Mouse (Mus musculus) olfactory bulb, adult 2 months (tissue): ENCODE measurements at regions not wholly inside any gene's neighbourhood (a gene's known extent, or its start where the extent isn't known, plus 50 kb on each side); places are given as distances from the start of the nearest gene placed in this dataset.

Experiments
- H3K27ac ChIP-seq: fragments of 200-500 bp; 2 replicates; pipeline ENCODE4 v1.5.1; 2012; ENCODE audit warnings: low read depth, low read length; ENCODE audit not compliant: insufficient read depth
- H3K4me1 ChIP-seq: fragments of 200-500 bp; 2 replicates; pipeline ENCODE4 v1.6.1; 2012; ENCODE audit warnings: low read length; ENCODE audit not compliant: control insufficient read depth, insufficient read depth
- H3K4me3 ChIP-seq: fragments of 200-500 bp; 2 replicates; pipeline ENCODE4 v1.5.1; 2012; ENCODE audit warnings: mild to moderate bottlenecking, low read depth, low read length, moderate library complexity; ENCODE audit not compliant: insufficient read depth
- CTCF ChIP-seq: fragments of 200-500 bp; IDR thresholded peaks from 2 replicates; pipeline ENCODE4 v1.5.1; 2012; ENCODE audit warnings: low read depth, mild to moderate bottlenecking, low read length, moderate library complexity; ENCODE audit not compliant: insufficient read depth
- POLR2A ChIP-seq: fragments of 200-500 bp; IDR thresholded peaks from 2 replicates; pipeline ENCODE4 v1.6.1; 2012; ENCODE audit warnings: mild to moderate bottlenecking, low read depth, low read length, moderate library complexity; ENCODE audit not compliant: insufficient read depth
- WGBS: fragments of 180-500 bp; shearing (Covaris S2); methylation state at CpG from one replicate; pipeline ENCODE4 v1.1.7; 2018; 5-methylcytosine and 5-hydroxymethylcytosine counted together

DNA sequence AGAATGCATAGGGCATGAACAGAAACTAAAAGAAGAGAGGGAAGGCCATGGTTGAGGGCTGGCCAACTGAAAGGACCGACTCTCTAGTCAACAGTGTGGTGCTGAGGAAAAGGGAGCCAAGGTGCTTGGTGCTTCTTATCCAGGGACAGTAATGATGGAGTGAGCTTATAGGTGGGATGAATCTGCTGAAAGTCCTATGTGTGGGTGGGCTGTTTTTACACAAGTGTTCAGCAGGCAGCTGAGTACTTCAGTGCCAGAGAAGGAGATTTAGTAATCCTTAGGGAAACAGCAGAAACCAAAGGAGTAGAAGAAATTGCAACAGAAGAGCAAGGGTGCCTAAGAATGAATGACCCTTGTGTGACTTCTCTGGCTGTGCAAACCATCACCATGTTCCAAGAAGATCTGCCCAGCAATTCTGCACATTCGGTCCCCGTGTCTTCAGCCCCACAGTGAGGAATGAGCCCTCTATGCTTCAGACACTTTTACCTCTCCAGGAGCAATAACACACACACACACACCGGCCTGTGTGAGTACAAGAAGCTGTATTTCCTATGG is 82.1 kb upstream of the Pkn2 start:
- WGBS: 97% methylated on average over 4 of the region's 4 CpGs
- H3K27ac ChIP-seq: no peak overlapping the region
- no peak for TF ChIP-seq CTCF
- no peak for TF ChIP-seq POLR2A
- no peak overlapping the region for H3K4me3 ChIP-seq
- H3K4me1 ChIP-seq: no peaks in the 10 kb centered on the region

DNA sequence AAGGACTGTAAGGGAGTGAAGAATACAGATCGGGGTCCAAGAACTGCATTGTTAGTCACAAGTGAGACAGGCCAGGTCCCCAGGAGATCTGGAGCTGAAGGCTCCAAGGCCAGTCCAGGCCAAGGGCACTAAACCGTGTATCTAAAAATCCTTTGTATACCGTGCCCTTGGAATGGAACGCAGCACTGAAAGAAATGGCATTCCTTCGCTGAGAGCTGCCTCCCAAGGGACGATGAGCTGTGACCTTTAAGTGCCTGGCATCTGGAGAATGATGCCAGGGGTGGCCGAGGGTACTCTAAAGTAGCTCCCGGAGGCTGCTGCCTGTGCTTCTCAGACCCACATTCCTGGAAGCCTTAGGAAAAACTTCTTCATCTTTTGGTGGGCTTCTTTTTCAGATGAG is 76.0 kb upstream of the Pkn2 start:
- WGBS: 85% methylated on average over 8 of the region's 8 CpGs
- Histone ChIP-seq H3K27ac (no peak overlapping the region), H3K4me3 (no peak overlapping the region), H3K4me1 (no peaks in the 10 kb centered on the region)
- TF ChIP-seq POLR2A (no peak), CTCF (no peak)

DNA sequence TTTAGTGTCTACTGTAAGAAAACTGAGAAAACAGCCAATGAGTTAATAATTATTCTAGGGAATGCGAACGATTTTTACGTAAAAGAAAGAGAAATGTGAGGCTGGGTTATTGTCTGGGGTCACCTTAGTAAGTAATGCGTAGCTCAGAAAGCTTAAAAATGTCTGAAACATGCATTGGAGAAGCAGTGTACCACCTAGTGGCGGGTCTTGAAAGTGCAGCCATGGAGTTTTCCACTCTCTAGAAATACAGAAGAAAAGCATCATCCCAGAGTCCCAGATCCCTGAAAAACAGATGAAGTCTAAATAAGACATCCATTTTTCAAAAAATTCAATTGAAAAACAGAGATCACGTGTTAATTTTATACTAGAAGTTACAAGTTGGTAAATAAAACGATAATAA is 67.0 kb upstream of the Pkn2 start:
- WGBS: 30% methylated on average over 7 of the region's 7 CpGs
- Histone ChIP-seq H3K4me3 (no peak overlapping the region), H3K27ac (no peak overlapping the region), H3K4me1 (no peaks in the 10 kb centered on the region)
- TF ChIP-seq POLR2A (no peak), CTCF (no peak)

DNA sequence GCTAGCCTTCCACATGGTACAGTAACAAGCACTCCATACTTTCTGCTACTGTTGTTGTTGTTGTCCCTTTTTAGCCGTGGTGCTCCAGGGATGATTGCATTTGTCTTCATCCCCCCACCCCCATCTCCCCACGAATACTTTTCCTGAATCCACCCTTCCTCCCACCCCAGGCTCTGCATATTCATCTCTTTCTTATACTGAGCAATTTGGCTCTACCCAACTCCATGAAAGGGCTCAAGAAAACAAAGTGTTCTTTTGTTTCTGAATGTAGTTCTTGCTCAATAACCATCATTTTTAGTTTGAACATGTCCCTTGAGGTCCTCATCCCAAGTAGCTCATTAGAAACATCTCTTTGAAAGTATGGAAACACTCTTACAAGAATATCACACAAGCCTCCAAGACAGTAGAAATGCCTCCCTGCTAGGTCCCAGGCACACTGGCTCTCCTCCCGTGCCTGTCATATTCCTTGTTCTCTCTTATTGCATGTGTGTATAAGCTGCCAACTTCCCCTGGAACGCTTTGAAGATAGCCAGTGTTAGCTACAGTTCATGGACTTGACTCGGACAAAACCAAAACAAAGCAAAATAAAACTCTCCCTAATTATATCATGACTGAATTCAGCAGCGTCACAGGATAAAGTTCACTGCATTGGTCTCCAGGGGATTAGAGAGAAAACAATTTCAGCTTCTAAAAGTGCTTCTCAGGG is 59.7 kb upstream of the Pkn2 start:
- Histone ChIP-seq H3K4me3 (no peak overlapping the region), H3K4me1 (no peaks in the 10 kb centered on the region), H3K27ac (no peak overlapping the region)
- WGBS: 31% methylated on average over 6 of the region's 6 CpGs
- TF ChIP-seq POLR2A: no peak
- TF ChIP-seq CTCF: no peak

DNA sequence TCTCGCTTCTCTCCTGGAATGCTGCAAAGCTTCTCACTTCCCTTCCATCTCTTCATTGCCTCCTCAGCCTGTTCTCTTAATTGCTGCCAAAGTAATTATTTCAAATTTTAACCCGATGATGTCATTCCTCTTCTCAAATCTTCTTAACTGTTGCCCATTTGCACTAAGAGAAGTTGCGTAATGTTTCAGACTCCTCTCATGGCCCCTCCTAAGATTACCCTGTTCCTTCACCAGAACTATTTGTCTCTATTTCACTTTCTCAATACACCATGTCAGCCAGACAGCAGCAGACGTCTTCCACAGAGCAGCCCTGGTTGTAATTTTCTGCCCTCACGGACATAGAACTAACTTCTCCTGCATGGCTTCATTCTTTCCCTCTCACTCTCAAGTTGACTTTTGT is 59.1 kb upstream of the Pkn2 start:
- 81% methylated on average over 5 of the region's 5 CpGs for WGBS
- Histone ChIP-seq H3K27ac (no peak overlapping the region), H3K4me3 (no peak overlapping the region), H3K4me1 (no peaks in the 10 kb centered on the region)
- no peak for TF ChIP-seq POLR2A
- TF ChIP-seq CTCF: no peak

DNA sequence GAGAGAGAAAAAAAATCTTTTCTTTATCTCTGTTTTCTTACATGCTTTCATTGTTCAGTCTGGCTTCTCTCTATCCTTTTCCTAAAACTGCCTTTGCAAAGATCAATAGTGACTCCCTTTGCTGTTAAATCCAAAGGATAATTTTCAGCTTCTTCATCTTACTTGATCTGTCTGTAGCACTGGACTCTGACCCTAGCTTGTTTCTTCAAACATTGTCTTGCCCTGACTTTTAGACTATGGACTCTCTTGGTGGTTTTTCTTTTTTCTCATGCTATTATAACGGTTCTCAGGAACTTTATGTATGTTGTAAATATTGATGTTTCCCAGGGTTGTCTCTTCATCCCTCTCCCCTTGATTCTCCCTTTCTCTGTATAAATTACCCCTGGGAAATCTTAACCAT is 58.0 kb upstream of the Pkn2 start:
- WGBS: 85% methylated on average over 1 of the region's 1 CpGs
- Histone ChIP-seq H3K4me1 (no peaks in the 10 kb centered on the region), H3K4me3 (no peak overlapping the region), H3K27ac (no peak overlapping the region)
- TF ChIP-seq POLR2A (no peak), CTCF (no peak)

DNA sequence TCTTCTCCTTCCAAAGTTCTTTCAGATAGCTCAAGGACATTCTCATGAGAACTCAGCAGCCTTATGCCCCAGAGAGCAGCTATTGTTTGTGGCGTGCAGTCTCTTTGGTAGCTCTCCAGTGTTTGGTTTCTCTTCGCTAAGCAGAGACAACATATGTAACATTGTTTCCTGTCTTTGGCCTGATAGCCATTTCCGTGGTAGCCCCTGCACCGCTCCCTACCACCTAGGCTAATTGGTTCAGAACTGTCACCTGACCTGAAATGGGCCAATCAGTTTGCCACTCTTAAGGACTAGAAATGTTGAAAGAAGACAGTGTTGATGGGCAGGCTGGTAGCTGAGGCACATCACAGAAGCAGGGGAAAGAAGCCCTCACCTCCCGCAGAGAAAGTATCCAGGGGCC is 54.1 kb upstream of the Pkn2 start:
- WGBS: 77% methylated on average over 5 of the region's 5 CpGs
- no peak for TF ChIP-seq POLR2A
- no peak for TF ChIP-seq CTCF
- H3K4me1 ChIP-seq: no peaks in the 10 kb centered on the region
- no peak overlapping the region for H3K27ac ChIP-seq
- no peak overlapping the region for H3K4me3 ChIP-seq

DNA sequence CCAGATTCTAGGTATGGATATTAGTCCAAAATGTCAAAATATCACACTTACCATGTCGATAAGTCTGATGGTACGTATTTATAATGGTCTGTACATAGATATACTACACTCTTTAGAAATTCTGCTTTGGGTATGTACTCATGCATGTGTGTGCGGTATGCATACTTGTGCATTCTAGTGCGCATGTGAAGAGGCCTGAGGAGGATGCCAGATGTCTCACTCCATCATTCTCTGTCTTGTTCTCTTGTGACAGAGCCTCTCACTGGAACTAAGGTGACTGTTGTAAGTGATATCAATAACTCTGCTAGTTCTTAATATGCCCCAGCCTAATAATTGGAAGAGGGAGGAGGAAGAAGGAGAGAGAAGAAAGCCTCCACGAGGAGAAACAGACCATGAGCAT is 52.5 kb upstream of the Pkn2 start:
- Histone ChIP-seq H3K4me3 (no peak overlapping the region), H3K4me1 (no peaks in the 10 kb centered on the region), H3K27ac (no peak overlapping the region)
- WGBS: 96% methylated on average over 5 of the region's 5 CpGs
- TF ChIP-seq POLR2A (no peak), CTCF (no peak)

DNA sequence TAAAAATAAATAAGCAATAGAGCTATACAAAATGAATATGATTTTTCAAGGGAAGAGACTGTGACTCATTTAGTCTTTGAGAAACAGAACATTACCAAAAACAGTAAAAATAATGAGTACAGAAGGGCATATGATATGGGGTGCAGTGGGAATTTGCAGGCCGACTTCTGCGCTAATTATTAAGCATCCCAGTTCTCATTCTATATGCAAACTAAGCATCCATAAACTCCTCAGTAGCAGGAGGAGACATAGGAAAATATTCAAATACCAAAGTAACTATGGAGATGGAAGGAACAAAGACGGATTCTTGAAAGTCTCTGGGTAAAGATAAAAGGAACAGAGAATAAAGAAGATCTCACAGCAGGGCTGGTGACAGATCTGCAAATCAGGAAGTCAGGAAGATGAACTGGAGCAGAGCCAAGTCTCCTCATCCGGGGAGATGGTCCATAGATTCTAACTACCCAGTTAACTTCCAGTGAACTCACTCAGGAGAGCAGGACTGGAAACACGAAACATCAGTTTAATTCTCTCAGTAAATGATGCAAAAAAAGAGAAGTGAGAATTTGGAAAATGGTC is 52.0 kb upstream of the Pkn2 start:
- 66% methylated on average over 5 of the region's 5 CpGs for WGBS
- Histone ChIP-seq H3K4me1 (no peaks in the 10 kb centered on the region), H3K4me3 (no peak overlapping the region), H3K27ac (no peak overlapping the region)
- TF ChIP-seq POLR2A (no peak), CTCF (no peak)
